ENCODE assay signal across 8 mouse cellular contexts in the genomic region with DNA sequence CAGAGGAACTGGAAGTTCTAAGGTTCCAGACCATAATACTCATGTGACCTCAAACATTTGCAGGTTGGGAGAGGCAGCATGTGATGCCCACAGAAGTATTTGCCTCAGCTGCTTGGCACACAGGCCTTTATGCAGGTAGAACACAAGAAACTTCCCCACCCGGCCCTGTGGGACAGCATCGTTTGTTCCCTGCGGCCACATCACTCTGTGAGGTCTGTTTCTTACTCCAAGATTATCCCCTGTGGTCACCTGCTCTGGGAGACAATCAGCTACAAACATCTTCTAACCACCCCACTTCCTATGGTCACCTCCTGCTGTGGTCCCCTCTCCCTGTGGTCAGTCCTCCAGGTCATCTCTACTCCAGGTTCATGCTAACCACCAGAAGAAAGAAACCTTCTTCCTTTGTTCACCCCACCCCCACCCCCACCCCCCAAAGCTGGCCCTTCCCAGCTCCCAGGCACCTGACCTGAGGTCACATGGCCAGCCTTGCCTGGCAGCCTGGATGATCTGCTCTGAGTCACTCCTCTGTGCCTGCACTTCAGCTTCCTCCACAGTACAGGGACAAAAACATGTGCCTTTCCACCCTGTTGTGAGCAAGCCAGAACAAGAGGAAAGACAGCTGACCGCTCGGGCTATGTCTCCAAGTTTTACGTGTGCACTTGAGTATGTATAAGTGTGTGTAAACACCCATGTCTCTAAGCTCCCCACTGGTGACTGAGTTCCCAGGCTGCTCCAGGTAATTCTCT. TPM values are rescaled to one million over a fixed set of nuclear protein-coding genes. Genes with fewer than 3 reads are reported as not detected.
DNase-seq lines count a peak whose midpoint lies in the region; ATAC-seq lines count a peak whose summit lies in the region.

No protein-coding gene starts in this region.

- H3K9ac ChIP-seq in embryonic facial prominence, embryonic 14.5 days (ENCODE audit: low read depth, low read length), result no peak overlapping the region

- 76% methylated on average over 6 of the region's 6 CpGs for WGBS in embryonic facial prominence, embryonic 14.5 days
- WGBS in macrophage (ENCODE audit: missing documents), result 20% methylated on average over 6 of the region's 6 CpGs

- no peaks in the 10 kb centered on the region for H3K36me3 ChIP-seq in embryonic facial prominence, embryonic 14.5 days (ENCODE audit: control insufficient read depth, insufficient read depth, low read length)
- H3K36me3 ChIP-seq in macrophage (ENCODE audit: inconsistent target), result no peaks in the 10 kb centered on the region

- no peak overlapping the region for H3K4me3 ChIP-seq in embryonic facial prominence, embryonic 14.5 days (ENCODE audit: low read depth, low read length)
- H3K4me3 ChIP-seq in macrophage (ENCODE audit: inconsistent target), result no peak overlapping the region

- H3K79me2 ChIP-seq in macrophage (ENCODE audit: inconsistent target), result no peaks in the 10 kb centered on the region

- peak; percentile 48 for DNase-seq in gastrocnemius, adult 18-20 months (ENCODE audit: low spot score)
- no peak for DNase-seq in gastrocnemius, postnatal 4 days (ENCODE audit: low spot score in 2 of 2)
- no peak for DNase-seq in embryonic facial prominence, embryonic 14.5 days (ENCODE audit: low spot score)
- DNase-seq in kidney, adult 8-10 months, result peak; percentile 66 to 71
- DNase-seq in thymus, postnatal 10 days (ENCODE audit: low spot score in 2 of 2), result no peak
- DNase-seq in ovary, postnatal 10 days (ENCODE audit: low spot score), result no peak
- no peak for DNase-seq in layer of hippocampus, adult 8-10 months (ENCODE audit: low spot score in 2 of 2)

- no peak for ATAC-seq in embryonic facial prominence, embryonic 14.5 days (ENCODE audit: low read depth)

- no peaks in the 10 kb centered on the region for H3K9me3 ChIP-seq in embryonic facial prominence, embryonic 14.5 days (ENCODE audit: control insufficient read depth, low read length)

- no peaks in the 10 kb centered on the region for H3K27me3 ChIP-seq in embryonic facial prominence, embryonic 14.5 days (replicated peaks; ENCODE audit: control insufficient read depth, insufficient read depth, low read length)

- H3K4me1 ChIP-seq in embryonic facial prominence, embryonic 14.5 days (ENCODE audit: control insufficient read depth, insufficient read depth, low read length), result peaks cover 23% of the 10 kb centered on the region

- peak overlapping the region; percentile 55 for H3K27ac ChIP-seq in embryonic facial prominence, embryonic 14.5 days (replicated peaks; ENCODE audit: low read depth, low read length)
- H3K27ac ChIP-seq in macrophage, result peak overlapping the region; percentile 99

- no peak overlapping the region for H3K4me2 ChIP-seq in embryonic facial prominence, embryonic 14.5 days (ENCODE audit: low read depth, low read length)

RNA-seq across cellular contexts. Expression of a gene that starts 21.1 kb away (rescaled TPM):
- total RNA-seq in gastrocnemius, adult 18-20 months (2021), result 10 to 100 TPM; 23.5 to 27.8 TPM
- 10 to 100 TPM; 80.3 to 83.2 TPM for total RNA-seq in gastrocnemius, postnatal 4 days (2021)
- 25.1 and 27.8 TPM in 2 replicates for polyA plus RNA-seq in embryonic facial prominence, embryonic 14.5 days (2014; fragmentation: Nextera tagmentation; extraction: Ambion mirVana)
- 10 to 100 TPM in 24 of 26 experiments, 1 to 10 TPM in 2; 2.6 to 74.2 (median 27.9) TPM for total RNA-seq in macrophage (2018; cell fraction: chromatin; rRNA removed)
- 10 to 100 TPM in 20 of 26 experiments, 1 to 10 TPM in 6; 1.9 to 28.3 (median 15.6) TPM for total RNA-seq in macrophage (2018; cell fraction: cytosol; rRNA removed)
- 10 to 100 TPM in 20 of 26 experiments, 1 to 10 TPM in 6; 4.1 to 41.4 (median 13.5) TPM for total RNA-seq in macrophage (2018; cell fraction: nucleus; rRNA removed)
- 6.1 to 8.6 TPM (median 7.3 TPM) in 3 replicates for polyA plus RNA-seq in macrophage (2018)
- 10 to 100 TPM; 13.2 to 22.2 (median 15.4) TPM for total RNA-seq in layer of hippocampus, adult 8-10 months (2022)

Comparison
In these comparisons a context has a peak if more than half of its experiments do, and no peak if none do; other contexts are left out.
1. DNase-seq: peak in gastrocnemius, adult 18-20 months (single experiment) and kidney, adult 8-10 months (2 of 2); none in gastrocnemius, postnatal 4 days (0 of 2), embryonic facial prominence, embryonic 14.5 days (single experiment), thymus, postnatal 10 days (0 of 2), ovary, postnatal 10 days (single experiment) and layer of hippocampus, adult 8-10 months (0 of 2).